Comparison of ENCODE assay signal across 8 mouse cellular contexts in the genomic region with DNA sequence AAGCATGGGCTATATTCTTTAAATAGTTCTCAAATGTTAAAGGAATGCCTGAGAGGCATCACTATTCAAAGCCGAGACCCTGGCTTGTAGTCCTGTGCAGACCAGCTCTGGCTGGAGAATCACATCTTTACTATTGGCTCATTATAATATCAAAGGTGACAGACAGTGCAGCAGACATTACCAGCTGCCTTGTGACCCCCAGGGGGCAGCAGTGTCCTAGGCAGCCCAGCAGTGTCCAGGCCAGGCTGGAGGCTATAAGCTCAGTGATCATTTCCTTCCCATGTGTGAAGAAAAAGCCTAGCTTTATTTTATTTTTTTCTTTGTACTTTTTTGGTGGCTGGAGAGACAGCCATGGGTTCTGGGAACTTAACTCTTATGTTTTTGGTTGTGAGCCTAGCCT.
DNase-seq lines count a peak whose midpoint lies in the region; ATAC-seq and TF ChIP-seq lines count a peak whose summit lies in the region.

No protein-coding gene starts in this region.

- peak; percentile 48; the same call in 1 of the 2 replicates for TF ChIP-seq CTCF in G1E (IDR thresholded peaks at IDR 0.05; ENCODE audit: low read depth, low read length)
- peak; percentile 83 for TF ChIP-seq CTCF in cerebellum, adult 2 months (IDR thresholded peaks at IDR 0.05; ENCODE audit: borderline replicate concordance, insufficient read depth, low read depth, low read length)
- TF ChIP-seq CTCF in gastrocnemius, adult 2 months (IDR thresholded peaks at IDR 0.05) = peak; percentile 87

- ATAC-seq in cerebellum, adult (ENCODE audit: insufficient number of reproducible peaks, low FRiP score, low TSS enrichment) = no peak
- peak; percentile 61; the same call in 1 of the 2 replicates for ATAC-seq in G1E (ENCODE audit: extremely low read depth, insufficient number of reproducible peaks, low FRiP score, poor library complexity, severe bottlenecking)

- WGBS in cerebellum, adult 2 months = 35% methylated on average over 1 of the region's 1 CpGs

- H3K4me3 ChIP-seq in G1E (ENCODE audit: low read depth, low read length) = no peak overlapping the region
- H3K4me3 ChIP-seq in cerebellum, adult 2 months (replicated peaks; ENCODE audit: insufficient read depth, low read depth, low read length) = no peak overlapping the region
- no peak overlapping the region for H3K4me3 ChIP-seq in gastrocnemius, adult 2 months

- peaks cover 100% of the 10 kb centered on the region for H3K36me3 ChIP-seq in G1E (replicated peaks)

- no peaks in the 10 kb centered on the region for H3K9me3 ChIP-seq in G1E (replicated peaks)

- DNase-seq in cerebellum, adult 11 months = peak; percentile 49
- peak; percentile 53 for DNase-seq in G1E (ENCODE audit: low spot score)
- peak; percentile 47 to 62 for DNase-seq in cerebellum, adult 2 months
- peak; percentile 83 for DNase-seq in gastrocnemius, adult 2 months
- peak; percentile 67 for DNase-seq in kidney, adult 9 months
- peak; percentile 64 for DNase-seq in lung, postnatal 25 days (ENCODE audit: low spot score)
- peak; percentile 32 to 68 for DNase-seq in spleen, adult 18-20 months

- H3K27me3 ChIP-seq in G1E (ENCODE audit: insufficient read depth, low read length) = no peaks in the 10 kb centered on the region
- no peaks in the 10 kb centered on the region for H3K27me3 ChIP-seq in cerebellum, adult 2 months (ENCODE audit: control insufficient read depth, insufficient read depth, low read length)

- intact Hi-C loops in gastrocnemius, adult 2 months (cut with DNase I) = loop anchor here (2.0 kb wide), 2 partner anchors 399 to 491 kb away; no protein-coding TSS in a partner anchor

- H3K4me1 ChIP-seq in G1E (ENCODE audit: insufficient read depth, low read depth, low read length) = no peaks in the 10 kb centered on the region
- no peaks in the 10 kb centered on the region for H3K4me1 ChIP-seq in cerebellum, adult 2 months (ENCODE audit: control insufficient read depth, insufficient read depth, low read length)

- no peak overlapping the region for H3K27ac ChIP-seq in cerebellum, adult 2 months (ENCODE audit: insufficient read depth, low read length)
- H3K27ac ChIP-seq in gastrocnemius, adult 2 months = peak overlapping the region; percentile 39

- no peak for TF ChIP-seq POLR2A in cerebellum, adult 2 months (IDR thresholded peaks at IDR 0.05; ENCODE audit: borderline replicate concordance, insufficient read depth, low read length)
